Mouse (Mus musculus): Measurements from ENCODE around the gene Stx1a. TPM values are rescaled to one million over a fixed set of nuclear protein-coding genes. Genes with fewer than 3 reads are reported as not detected.

Stx1a gene
- polyA plus RNA-seq (2014; fragmentation: Illumina TruSeq; extraction: RNeasy Lipid Tissue Mini Kit (QIAGEN cat#74804)), result not detected

GRCm38 (mm10) chr5:135023344-135024173, at the start of gene Stx1a:
TSS of gene Stx1a (plus strand) at chr5:135023482.

DNA sequence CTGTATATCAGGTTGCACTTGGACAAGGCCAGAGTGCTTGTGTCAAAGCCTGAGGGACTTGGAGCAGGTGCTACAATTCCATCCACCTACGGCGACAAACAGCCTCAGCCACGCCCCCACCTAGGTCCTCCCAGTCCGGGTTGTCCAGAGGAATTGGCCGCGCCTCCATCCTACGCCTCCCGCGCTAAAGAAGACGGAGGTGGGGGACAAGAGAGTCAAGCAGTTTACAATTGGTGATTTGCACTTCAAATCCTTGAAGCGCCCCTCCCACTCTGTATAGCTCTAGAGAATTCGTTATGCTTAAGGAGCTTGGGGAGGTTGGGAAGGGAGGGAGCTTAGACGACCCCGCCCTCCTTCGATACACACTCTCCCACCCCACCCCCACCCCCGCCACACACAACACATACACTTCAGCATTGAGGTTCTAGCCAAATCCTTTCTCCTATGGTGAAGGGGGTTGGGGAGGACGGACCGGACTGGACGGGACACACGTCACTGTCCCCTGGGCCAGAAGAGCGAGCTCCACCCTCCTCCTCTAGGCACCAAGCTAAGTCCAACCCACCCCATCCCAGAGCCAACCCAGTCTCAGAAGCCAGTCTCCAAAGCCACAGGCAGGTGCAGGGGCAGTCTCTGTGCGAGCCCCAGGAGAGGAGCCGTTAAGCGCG, 37.5 kb upstream of the Stx1a start, which contains the start of gene Cldn3:
Cldn3 (plus strand) TSS at position 582 of the 665 bp plus-strand sequence.

GRCm38 (mm10) chr5:135008671-135009589, 14.4 kb upstream of the Stx1a start, which contains the start of gene Abhd11:
TSS of gene Abhd11 (plus strand) at chr5:135009152.

DNA sequence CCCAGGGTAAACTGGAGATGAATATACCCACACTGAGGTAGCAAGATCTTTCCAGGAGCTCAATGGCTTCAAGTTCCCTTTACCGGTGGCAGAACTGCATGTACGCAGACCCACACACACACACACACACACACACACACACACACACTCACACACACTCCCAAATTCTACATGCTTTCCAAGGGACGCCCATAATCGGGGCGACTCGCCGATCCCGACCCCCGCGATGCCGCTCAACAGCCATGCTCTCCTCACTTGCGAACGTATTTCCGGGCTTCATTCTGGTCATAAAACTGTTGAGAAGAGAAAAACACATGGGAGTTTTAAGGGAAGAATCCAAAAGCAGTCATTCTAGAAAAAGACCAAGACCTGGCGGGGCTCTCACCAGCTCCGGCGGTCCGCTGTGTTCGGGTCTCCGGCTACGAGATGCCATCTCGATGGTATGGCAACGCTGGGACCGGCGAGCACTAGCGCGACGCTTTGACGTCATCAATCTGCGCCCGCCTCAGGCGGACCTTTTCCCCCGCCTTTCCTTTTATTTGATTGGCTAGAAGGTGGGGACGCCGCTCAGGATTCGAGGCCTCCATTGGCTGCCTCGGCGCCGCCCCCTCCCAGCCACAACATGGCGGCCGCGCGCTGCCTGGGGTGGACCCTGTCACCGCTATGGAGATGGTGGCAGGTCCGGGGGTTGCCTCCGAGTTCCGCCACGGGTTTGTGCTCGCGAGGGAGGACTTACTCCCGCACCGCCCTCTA, 40.5 kb downstream of the Stx1a start, which contains the start of gene Dnajc30:
Dnajc30 (plus strand) TSS at position 574 of the 753 bp plus-strand sequence.

DNA sequence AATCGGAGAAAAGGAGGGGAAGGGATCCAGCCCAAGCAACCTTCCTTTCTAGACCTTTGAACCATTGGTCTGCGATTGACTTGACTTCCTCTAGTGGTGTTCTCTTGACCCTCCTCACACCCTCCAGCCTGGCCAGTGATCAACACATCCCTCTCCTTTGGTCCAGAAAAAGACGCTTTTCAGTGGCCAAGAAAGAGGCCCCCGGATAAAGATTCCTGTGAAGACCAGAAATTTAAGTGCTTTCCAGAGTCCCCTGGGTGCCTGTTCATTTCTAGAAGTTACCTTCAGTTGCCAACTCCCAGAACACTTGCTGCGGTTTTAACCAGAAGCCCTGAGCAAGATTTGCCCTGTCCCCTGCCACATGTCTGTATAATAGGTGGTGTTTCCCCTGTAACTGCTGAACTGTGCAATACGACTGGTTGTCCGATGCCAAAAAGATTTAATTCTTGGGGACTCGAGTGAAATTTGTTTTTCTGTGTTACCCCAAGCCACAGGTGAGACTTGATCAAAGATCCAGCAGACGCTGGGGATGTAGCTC, 41.7 kb downstream of the Stx1a start, which contains the start of gene Bud23:
Bud23 (minus strand) TSS at position 51 of the 538 bp plus-strand sequence.

GRCm38 (mm10) chr5:135077564-135078481, 54.5 kb downstream of the Stx1a start, which contains the start of gene Vps37d:
TSS of gene Vps37d (minus strand) at chr5:135078266.

GRCm38 (mm10) chr5:135089653-135090052, 66.4 kb downstream of the Stx1a start, which contains the start of gene Mlxipl:
TSS of gene Mlxipl (plus strand) at chr5:135089890.

Other genes with a start within 250 kb of the Stx1a start
- not detected for gene Tmem270, start 116.7 kb upstream of the Stx1a start, polyA plus RNA-seq (2014; fragmentation: Illumina TruSeq; extraction: RNeasy Lipid Tissue Mini Kit (QIAGEN cat#74804))
- gene Cldn13, start 108.0 kb upstream of the Stx1a start, polyA plus RNA-seq (2014; fragmentation: Illumina TruSeq; extraction: RNeasy Lipid Tissue Mini Kit (QIAGEN cat#74804)), result not detected
- gene Mettl27, start 91.1 kb upstream of the Stx1a start, polyA plus RNA-seq (2014; fragmentation: Illumina TruSeq; extraction: RNeasy Lipid Tissue Mini Kit (QIAGEN cat#74804)), result 10.4 TPM
- gene Cldn4, start 76.5 kb upstream of the Stx1a start, polyA plus RNA-seq (2014; fragmentation: Illumina TruSeq; extraction: RNeasy Lipid Tissue Mini Kit (QIAGEN cat#74804)), result not detected
- gene Cldn3, start 37.3 kb upstream of the Stx1a start, polyA plus RNA-seq (2014; fragmentation: Illumina TruSeq; extraction: RNeasy Lipid Tissue Mini Kit (QIAGEN cat#74804)), result not detected
- gene Abhd11, start 14.3 kb upstream of the Stx1a start, polyA plus RNA-seq (2014; fragmentation: Illumina TruSeq; extraction: RNeasy Lipid Tissue Mini Kit (QIAGEN cat#74804)), result 2.2 TPM
- gene Dnajc30, start 40.7 kb downstream of the Stx1a start, polyA plus RNA-seq (2014; fragmentation: Illumina TruSeq; extraction: RNeasy Lipid Tissue Mini Kit (QIAGEN cat#74804)), result 8.9 TPM
- 10.2 TPM for gene Bud23, start 41.5 kb downstream of the Stx1a start, polyA plus RNA-seq (2014; fragmentation: Illumina TruSeq; extraction: RNeasy Lipid Tissue Mini Kit (QIAGEN cat#74804))
- gene Vps37d, start 54.8 kb downstream of the Stx1a start, polyA plus RNA-seq (2014; fragmentation: Illumina TruSeq; extraction: RNeasy Lipid Tissue Mini Kit (QIAGEN cat#74804)), result 0.31 TPM
- gene Mlxipl, start 66.4 kb downstream of the Stx1a start, polyA plus RNA-seq (2014; fragmentation: Illumina TruSeq; extraction: RNeasy Lipid Tissue Mini Kit (QIAGEN cat#74804)), result 0.60 TPM
- 8.5 TPM for gene Tbl2, start 126.2 kb downstream of the Stx1a start, polyA plus RNA-seq (2014; fragmentation: Illumina TruSeq; extraction: RNeasy Lipid Tissue Mini Kit (QIAGEN cat#74804))
- gene Bcl7b, start 144.8 kb downstream of the Stx1a start, polyA plus RNA-seq (2014; fragmentation: Illumina TruSeq; extraction: RNeasy Lipid Tissue Mini Kit (QIAGEN cat#74804)), result 11.5 TPM
- 77.9 TPM for gene Baz1b, start 163.8 kb downstream of the Stx1a start, polyA plus RNA-seq (2014; fragmentation: Illumina TruSeq; extraction: RNeasy Lipid Tissue Mini Kit (QIAGEN cat#74804))
- gene Fzd9, start 227.7 kb downstream of the Stx1a start, polyA plus RNA-seq (2014; fragmentation: Illumina TruSeq; extraction: RNeasy Lipid Tissue Mini Kit (QIAGEN cat#74804)), result not detected

Measured in ovary, adult 10 weeks (tissue).